ENCODE assay signal across 1 mouse cellular context in the genomic region with DNA sequence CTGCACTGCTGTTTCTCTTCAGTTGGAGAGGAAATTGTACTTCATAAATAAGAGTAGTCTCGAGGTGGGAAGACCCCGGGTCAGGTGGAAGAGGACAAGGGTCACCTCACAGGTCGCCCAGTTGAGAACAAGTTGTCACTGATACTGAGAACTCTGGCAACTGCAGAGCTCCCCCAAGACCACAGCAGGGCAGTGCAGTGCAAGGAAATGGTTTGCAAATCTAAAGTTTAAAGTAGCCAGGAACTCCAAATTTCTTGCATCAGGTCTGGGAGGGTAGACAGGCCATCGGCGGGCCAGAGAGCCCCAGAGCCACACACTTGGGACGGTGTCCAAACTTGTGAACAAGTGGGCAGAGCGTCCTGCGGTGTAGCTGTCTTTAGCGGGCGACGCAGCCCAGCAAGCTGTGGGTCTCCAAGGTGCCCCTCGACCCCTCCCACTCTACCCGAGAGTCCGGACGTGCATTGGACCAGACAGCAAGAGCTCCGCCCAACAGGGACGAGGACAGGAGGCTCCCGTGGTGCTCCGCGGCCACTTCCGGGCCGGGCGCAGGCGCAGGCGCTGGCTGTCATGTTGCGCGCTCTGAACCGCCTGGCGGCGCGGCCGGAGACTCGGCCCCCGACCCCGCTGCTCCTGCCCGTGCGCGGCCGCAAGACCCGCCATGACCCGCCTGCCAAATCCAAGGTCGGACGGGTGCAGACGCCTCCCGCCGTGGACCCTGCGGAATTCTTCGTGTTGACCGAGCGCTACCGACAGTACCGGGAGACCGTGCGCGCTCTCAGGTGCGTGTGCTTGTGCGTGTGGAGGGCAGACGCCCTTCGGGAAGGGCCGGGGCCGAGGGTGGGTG.
TF ChIP-seq lines count a peak whose summit lies in the region.

A gene (plus strand): TSS at position 531 of the 844 bp plus-strand sequence.

TF ChIP-seq in CH12.LX, 34 proteins besides CTCF, POLR2A, EP300 and RAD21 (continued from another document):
- no peak for TF ChIP-seq CHD1 (IDR thresholded peaks at IDR 0.05; ENCODE audit: low read depth, low read length)
- TF ChIP-seq GABPA (IDR thresholded peaks at IDR 0.05; ENCODE audit: insufficient replicate concordance, low read depth, low read length): no peak
- peak; percentile 80 for TF ChIP-seq HCFC1 (IDR thresholded peaks at IDR 0.05; ENCODE audit: low read depth, low read length)
- TF ChIP-seq SMC3 (IDR thresholded peaks at IDR 0.05; ENCODE audit: low read depth, low read length): peak; percentile 47
- no peak for TF ChIP-seq ZC3H11A (IDR thresholded peaks at IDR 0.05; ENCODE audit: low read depth, low read length)
- peak; percentile 92 for TF ChIP-seq POLR2AphosphoS2 (IDR thresholded peaks at IDR 0.05; ENCODE audit: low read depth, low read length)
- peak; percentile 79 for TF ChIP-seq TCF12 (IDR thresholded peaks at IDR 0.05; ENCODE audit: low read depth, low read length)
- no peak for TF ChIP-seq ZNF384 (IDR thresholded peaks at IDR 0.05; ENCODE audit: low read depth, low read length)
- no peak for TF ChIP-seq CHD2 (IDR thresholded peaks at IDR 0.05; ENCODE audit: low read length)
- TF ChIP-seq MAZ (IDR thresholded peaks at IDR 0.05; ENCODE audit: low read depth, low read length): no peak; the same call in 1 of the 2 replicates
- no peak for TF ChIP-seq BHLHE40 (IDR thresholded peaks at IDR 0.05; ENCODE audit: low read depth, low read length)
- no peak; the same call in 1 of the 2 replicates for TF ChIP-seq MAX (IDR thresholded peaks at IDR 0.05; ENCODE audit: low read length)
- no peak for TF ChIP-seq ETS1 (conservative IDR thresholded peaks at IDR 0.05; ENCODE audit: low read depth, low read length)
- no peak for TF ChIP-seq RCOR1 (conservative IDR thresholded peaks at IDR 0.05; ENCODE audit: low read depth, low read length)
- peak; percentile 81 for TF ChIP-seq TBP (conservative IDR thresholded peaks at IDR 0.05; ENCODE audit: low read depth, low read length)
- TF ChIP-seq PAX5 (IDR thresholded peaks at IDR 0.05; ENCODE audit: low read length): no peak
- TF ChIP-seq NELFE (IDR thresholded peaks at IDR 0.05; ENCODE audit: low read depth, low read length): peak; percentile 94
- TF ChIP-seq E2F4 (IDR thresholded peaks at IDR 0.05; ENCODE audit: insufficient replicate concordance, low read depth, low read length): no peak
- peak; percentile 97 for TF ChIP-seq ELF1 (IDR thresholded peaks at IDR 0.05; ENCODE audit: low read depth, low read length)
- TF ChIP-seq NRF1 (IDR thresholded peaks at IDR 0.05; ENCODE audit: low read depth, low read length): peak; percentile 93
- TF ChIP-seq IRF4 (IDR thresholded peaks at IDR 0.05; ENCODE audit: low read depth, low read length): 0 out of 2 replicates have a peak, but pooled peaks have one; percentile 14
- TF ChIP-seq USF2 (conservative IDR thresholded peaks at IDR 0.05; ENCODE audit: low read depth, low read length): no peak
- TF ChIP-seq MXI1 (IDR thresholded peaks at IDR 0.05; ENCODE audit: low read depth, low read length): peak; percentile 88
